Mouse (Mus musculus): ENCODE results near the gene Tbl2. TPM values are rescaled to one million over a fixed set of nuclear protein-coding genes. Genes with fewer than 3 reads are reported as not detected.
A peak's percentile ranks its signal among the peaks of the same experiment; 100 is the strongest.

Tbl2 gene
- polyA plus RNA-seq, 1 experiment from 2014 or later: 16.4 TPM

DNA sequence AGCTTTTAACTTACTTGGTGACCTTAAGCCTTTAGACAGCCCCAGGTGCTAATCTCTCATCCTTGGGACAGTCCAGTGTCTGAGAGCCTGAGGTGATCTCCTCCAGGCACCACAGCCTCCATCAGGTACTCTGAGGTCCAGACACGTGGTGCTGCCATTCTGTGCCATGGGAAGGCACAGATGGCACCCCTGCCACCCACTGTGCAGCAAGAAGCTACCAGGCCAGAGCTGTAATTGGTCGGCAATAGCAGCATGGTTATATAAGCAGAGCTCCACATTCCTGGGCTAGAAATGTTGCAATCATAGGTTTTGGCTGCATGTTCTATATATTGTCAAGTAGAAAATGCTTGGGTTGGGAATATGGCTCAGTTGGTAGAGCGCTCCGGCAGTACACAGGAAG, 29.5 kb downstream of the Tbl2 start:
- no peak for ATAC-seq (ENCODE audit: low read depth)
- Histone ChIP-seq H3K9me3 (ENCODE audit: control insufficient read depth, low read length) (no peaks in the 10 kb centered on the region), H3K9ac (replicated peaks; ENCODE audit: low read depth, low read length) (no peak overlapping the region), H3K4me1 (ENCODE audit: control insufficient read depth, insufficient read depth, low read length) (no peaks in the 10 kb centered on the region), H3K27me3 (ENCODE audit: control insufficient read depth, insufficient read depth, low read length) (no peaks in the 10 kb centered on the region), H3K27ac (ENCODE audit: low read depth, low read length) (no peak overlapping the region), H3K36me3 (ENCODE audit: control insufficient read depth, insufficient read depth, low read length) (peaks cover 43% of the 10 kb centered on the region), H3K4me2 (ENCODE audit: low read depth, low read length) (no peak overlapping the region), H3K4me3 (ENCODE audit: low read depth, low read length) (no peak overlapping the region)
- 84% methylated on average over 4 of the region's 4 CpGs for WGBS

DNA sequence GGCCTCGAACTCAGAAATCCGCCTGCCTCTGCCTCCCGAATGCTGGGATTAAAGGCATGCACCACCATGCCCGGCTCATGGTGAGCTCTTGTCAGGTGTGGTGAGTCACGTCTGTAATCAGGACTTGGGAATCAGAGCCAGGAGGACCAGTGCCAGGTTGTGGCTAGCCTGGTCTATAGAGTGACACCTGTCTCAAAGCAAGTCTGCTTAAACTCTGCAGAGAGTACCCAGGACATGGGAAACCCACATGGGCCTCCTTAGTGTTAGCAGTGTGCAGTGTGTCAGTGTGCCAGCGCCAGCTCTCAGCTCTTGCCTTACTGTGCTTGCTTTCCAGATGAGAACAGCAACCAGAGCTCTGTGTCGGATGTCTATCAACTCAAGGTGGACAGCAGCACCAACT, 30.2 kb downstream of the Tbl2 start:
- H3K9ac ChIP-seq (replicated peaks; ENCODE audit: low read depth, low read length): no peak overlapping the region
- no peak overlapping the region for H3K4me2 ChIP-seq (ENCODE audit: low read depth, low read length)
- H3K27me3 ChIP-seq (ENCODE audit: control insufficient read depth, insufficient read depth, low read length): no peaks in the 10 kb centered on the region
- H3K4me3 ChIP-seq (ENCODE audit: low read depth, low read length): no peak overlapping the region
- no peak overlapping the region for H3K27ac ChIP-seq (ENCODE audit: low read depth, low read length)
- peaks cover 43% of the 10 kb centered on the region for H3K36me3 ChIP-seq (ENCODE audit: control insufficient read depth, insufficient read depth, low read length)
- no peak for ATAC-seq (ENCODE audit: low read depth)
- WGBS: 96% methylated on average over 7 of the region's 7 CpGs
- H3K9me3 ChIP-seq (ENCODE audit: control insufficient read depth, low read length): no peaks in the 10 kb centered on the region
- H3K4me1 ChIP-seq (ENCODE audit: control insufficient read depth, insufficient read depth, low read length): no peaks in the 10 kb centered on the region

DNA sequence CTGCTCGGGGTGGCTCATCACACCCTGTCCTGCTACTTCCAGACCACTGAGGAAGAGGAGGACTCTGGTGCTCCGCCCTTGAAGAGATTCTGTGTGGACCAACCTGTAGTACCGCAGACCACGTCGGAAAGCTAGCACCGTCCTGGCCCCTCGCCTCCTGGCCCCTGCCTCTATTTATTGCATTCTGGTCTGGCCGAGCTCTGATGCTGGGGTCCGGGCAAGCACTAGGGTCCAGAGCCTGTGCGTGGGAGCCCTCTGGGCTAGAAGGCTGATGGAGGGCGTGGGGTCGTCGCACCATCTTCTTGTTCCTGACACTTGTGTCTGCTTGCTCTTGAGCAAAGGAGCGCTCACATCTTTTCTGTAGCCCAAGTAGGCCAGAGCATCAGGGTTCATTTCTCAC, 31.3 kb downstream of the Tbl2 start:
- Histone ChIP-seq H3K9me3 (ENCODE audit: control insufficient read depth, low read length) (no peaks in the 10 kb centered on the region), H3K27me3 (ENCODE audit: control insufficient read depth, insufficient read depth, low read length) (no peaks in the 10 kb centered on the region), H3K27ac (ENCODE audit: low read depth, low read length) (no peak overlapping the region), H3K36me3 (ENCODE audit: control insufficient read depth, insufficient read depth, low read length) (peaks cover 43% of the 10 kb centered on the region), H3K4me3 (ENCODE audit: low read depth, low read length) (no peak overlapping the region), H3K4me1 (ENCODE audit: control insufficient read depth, insufficient read depth, low read length) (no peaks in the 10 kb centered on the region), H3K4me2 (ENCODE audit: low read depth, low read length) (no peak overlapping the region), H3K9ac (replicated peaks; ENCODE audit: low read depth, low read length) (no peak overlapping the region)
- WGBS: 94% methylated on average over 14 of the region's 14 CpGs
- no peak for ATAC-seq (ENCODE audit: low read depth)

DNA sequence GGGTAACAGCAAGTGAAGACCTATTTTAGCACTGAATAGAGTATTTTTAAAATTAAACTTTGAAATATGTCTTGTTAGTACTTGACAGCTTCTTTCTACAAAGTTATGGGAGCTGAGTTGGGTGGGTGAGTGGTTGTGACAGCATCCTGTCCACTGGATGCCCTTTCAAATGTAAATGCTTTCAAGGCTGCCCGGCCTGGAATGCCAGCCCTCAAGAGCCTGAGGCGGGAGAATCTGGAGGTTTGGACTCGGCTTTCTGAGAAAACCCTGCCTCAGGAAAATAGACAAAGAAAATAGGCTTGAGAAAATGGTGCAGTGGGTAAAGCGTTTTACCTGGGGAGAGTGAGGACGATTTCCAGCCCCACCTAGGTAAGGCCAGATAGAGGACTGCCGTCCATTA, 32.3 kb downstream of the Tbl2 start:
- WGBS: 70% methylated on average over 6 of the region's 6 CpGs
- H3K27ac ChIP-seq (ENCODE audit: low read depth, low read length): no peak overlapping the region
- H3K27me3 ChIP-seq (ENCODE audit: control insufficient read depth, insufficient read depth, low read length): no peaks in the 10 kb centered on the region
- no peaks in the 10 kb centered on the region for H3K9me3 ChIP-seq (ENCODE audit: control insufficient read depth, low read length)
- peaks cover 40% of the 10 kb centered on the region for H3K36me3 ChIP-seq (ENCODE audit: control insufficient read depth, insufficient read depth, low read length)
- no peak overlapping the region for H3K4me2 ChIP-seq (ENCODE audit: low read depth, low read length)
- no peaks in the 10 kb centered on the region for H3K4me1 ChIP-seq (ENCODE audit: control insufficient read depth, insufficient read depth, low read length)
- no peak overlapping the region for H3K4me3 ChIP-seq (ENCODE audit: low read depth, low read length)
- ATAC-seq (ENCODE audit: low read depth): no peak
- no peak overlapping the region for H3K9ac ChIP-seq (replicated peaks; ENCODE audit: low read depth, low read length)

DNA sequence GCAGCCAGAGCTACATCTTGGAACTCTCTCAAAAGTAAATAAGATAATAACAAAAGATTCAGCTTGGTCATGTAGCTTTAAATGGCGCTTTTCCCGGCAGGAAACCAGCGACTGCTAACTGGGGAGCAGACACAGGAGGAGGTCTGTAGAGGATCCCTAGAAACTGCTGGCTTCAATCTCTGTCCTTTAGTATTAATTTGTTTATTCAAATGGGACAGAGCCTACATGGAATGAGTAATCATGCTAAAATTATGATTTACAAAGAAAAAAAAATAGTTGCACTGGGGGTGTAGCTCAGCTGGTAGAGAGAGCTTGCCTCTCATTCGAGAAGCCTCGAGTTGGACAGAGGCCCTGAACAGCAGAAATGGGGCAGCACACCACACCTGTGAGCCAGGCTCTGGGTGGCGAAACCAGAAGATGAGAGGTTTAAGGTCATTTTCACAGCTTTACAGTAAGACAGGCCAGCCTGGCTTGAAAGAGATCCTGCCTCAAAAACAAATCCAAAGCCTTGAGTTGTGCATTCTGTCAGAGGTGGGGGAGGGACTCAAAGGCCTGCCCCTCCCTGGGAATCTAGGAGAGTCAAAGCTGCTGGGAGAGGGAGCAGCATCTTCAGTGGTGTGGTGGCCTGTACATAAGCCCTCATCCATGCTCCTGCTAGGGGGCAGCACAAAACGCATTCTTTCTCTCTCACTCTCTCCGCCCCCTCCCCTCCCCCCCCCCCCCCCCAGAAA, 33.8 kb downstream of the Tbl2 start:
- Histone ChIP-seq H3K9me3 (ENCODE audit: control insufficient read depth, low read length) (no peaks in the 10 kb centered on the region), H3K36me3 (ENCODE audit: control insufficient read depth, insufficient read depth, low read length) (peaks cover 34% of the 10 kb centered on the region), H3K4me2 (ENCODE audit: low read depth, low read length) (no peak overlapping the region), H3K4me3 (ENCODE audit: low read depth, low read length) (no peak overlapping the region), H3K4me1 (ENCODE audit: control insufficient read depth, insufficient read depth, low read length) (peaks cover 1% of the 10 kb centered on the region; the same call in 1 of the 2 replicates), H3K9ac (replicated peaks; ENCODE audit: low read depth, low read length) (no peak overlapping the region), H3K27ac (ENCODE audit: low read depth, low read length) (no peak overlapping the region), H3K27me3 (ENCODE audit: control insufficient read depth, insufficient read depth, low read length) (no peaks in the 10 kb centered on the region)
- no peak for ATAC-seq (ENCODE audit: low read depth)
- WGBS: 55% methylated on average over 8 of the region's 8 CpGs

DNA sequence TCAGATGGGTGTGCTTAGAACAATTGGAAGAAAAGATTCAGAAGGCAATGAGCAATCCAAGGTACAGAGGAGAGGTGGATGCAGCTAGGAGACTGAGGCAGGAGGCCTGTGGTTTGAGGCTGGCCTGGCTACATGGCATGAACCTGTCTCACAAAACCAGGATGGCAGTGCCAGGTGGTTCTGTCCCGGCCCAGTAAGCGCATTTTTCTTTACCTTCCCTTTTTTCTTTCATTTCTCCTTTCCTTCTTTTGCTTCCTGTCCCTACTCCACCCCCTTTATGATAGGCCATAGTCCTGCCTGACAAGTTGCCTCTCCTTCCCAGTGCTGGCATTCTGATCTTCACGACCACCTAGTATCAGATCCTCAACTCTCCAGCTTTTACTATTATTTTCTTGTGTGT, 35.6 kb downstream of the Tbl2 start:
- Histone ChIP-seq H3K9ac (replicated peaks; ENCODE audit: low read depth, low read length) (no peak overlapping the region), H3K27ac (ENCODE audit: low read depth, low read length) (no peak overlapping the region), H3K27me3 (ENCODE audit: control insufficient read depth, insufficient read depth, low read length) (no peaks in the 10 kb centered on the region), H3K9me3 (ENCODE audit: control insufficient read depth, low read length) (no peaks in the 10 kb centered on the region), H3K4me3 (ENCODE audit: low read depth, low read length) (no peak overlapping the region), H3K4me1 (ENCODE audit: control insufficient read depth, insufficient read depth, low read length) (peaks cover 19% of the 10 kb centered on the region), H3K4me2 (ENCODE audit: low read depth, low read length) (no peak overlapping the region), H3K36me3 (ENCODE audit: control insufficient read depth, insufficient read depth, low read length) (peaks cover 29% of the 10 kb centered on the region)
- ATAC-seq (ENCODE audit: low read depth): no peak
- WGBS: 97% methylated on average over 3 of the region's 3 CpGs

DNA sequence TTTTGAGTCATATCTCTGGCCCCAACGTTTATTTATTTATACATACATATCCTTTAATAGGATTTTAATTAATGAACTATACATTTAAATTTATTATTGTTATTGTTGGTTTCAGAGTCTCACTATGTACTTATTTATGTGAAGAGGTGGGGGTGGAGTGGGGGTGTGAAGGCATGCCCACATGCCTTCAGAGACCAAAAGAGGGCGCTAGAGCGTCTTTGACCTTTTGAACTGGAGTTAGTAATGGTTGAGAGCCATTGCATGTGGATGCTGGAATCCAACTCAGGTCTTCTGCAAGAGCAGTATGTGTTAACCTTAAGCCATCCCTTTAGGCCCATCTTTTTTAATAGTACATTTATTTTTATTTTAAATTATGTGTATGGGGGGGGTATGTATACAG, 36.1 kb downstream of the Tbl2 start:
- peaks cover 24% of the 10 kb centered on the region for H3K36me3 ChIP-seq (ENCODE audit: control insufficient read depth, insufficient read depth, low read length)
- peaks cover 22% of the 10 kb centered on the region for H3K4me1 ChIP-seq (ENCODE audit: control insufficient read depth, insufficient read depth, low read length)
- no peak overlapping the region for H3K9ac ChIP-seq (replicated peaks; ENCODE audit: low read depth, low read length)
- H3K27ac ChIP-seq (ENCODE audit: low read depth, low read length): no peak overlapping the region
- H3K9me3 ChIP-seq (ENCODE audit: control insufficient read depth, low read length): no peaks in the 10 kb centered on the region
- no peaks in the 10 kb centered on the region for H3K27me3 ChIP-seq (ENCODE audit: control insufficient read depth, insufficient read depth, low read length)
- no peak for ATAC-seq (ENCODE audit: low read depth)
- WGBS: 37% methylated on average over 3 of the region's 3 CpGs
- H3K4me3 ChIP-seq (ENCODE audit: low read depth, low read length): no peak overlapping the region
- H3K4me2 ChIP-seq (ENCODE audit: low read depth, low read length): no peak overlapping the region

DNA sequence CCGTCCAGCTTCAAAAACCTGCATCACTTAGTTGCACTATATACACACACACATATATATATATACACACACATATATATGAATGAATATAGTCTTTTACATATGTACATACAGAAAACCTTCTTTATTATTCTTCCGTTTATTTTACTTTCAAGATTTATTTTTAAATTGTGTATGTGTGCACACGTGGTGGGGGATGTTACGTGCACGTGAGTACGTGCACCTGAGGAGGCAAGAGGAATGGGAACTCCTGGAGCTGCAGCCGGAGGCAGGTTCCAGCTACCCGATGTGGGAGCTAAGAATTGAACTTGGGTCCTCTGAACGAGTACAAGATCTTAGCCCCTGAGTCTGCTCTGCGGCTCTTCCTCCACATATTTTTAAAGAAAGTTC, 36.8 kb downstream of the Tbl2 start:
- Histone ChIP-seq H3K36me3 (ENCODE audit: control insufficient read depth, insufficient read depth, low read length) (peaks cover 18% of the 10 kb centered on the region), H3K27me3 (ENCODE audit: control insufficient read depth, insufficient read depth, low read length) (no peaks in the 10 kb centered on the region), H3K4me3 (ENCODE audit: low read depth, low read length) (peak overlapping the region; percentile 99), H3K4me1 (ENCODE audit: control insufficient read depth, insufficient read depth, low read length) (peaks cover 24% of the 10 kb centered on the region), H3K4me2 (ENCODE audit: low read depth, low read length) (peak overlapping the region; percentile 76), H3K9me3 (ENCODE audit: control insufficient read depth, low read length) (no peaks in the 10 kb centered on the region), H3K9ac (replicated peaks; ENCODE audit: low read depth, low read length) (peak overlapping the region; percentile 89), H3K27ac (ENCODE audit: low read depth, low read length) (peak overlapping the region; percentile 93)
- WGBS: 21% methylated on average over 10 of the region's 10 CpGs
- no peak for ATAC-seq (ENCODE audit: low read depth)

DNA sequence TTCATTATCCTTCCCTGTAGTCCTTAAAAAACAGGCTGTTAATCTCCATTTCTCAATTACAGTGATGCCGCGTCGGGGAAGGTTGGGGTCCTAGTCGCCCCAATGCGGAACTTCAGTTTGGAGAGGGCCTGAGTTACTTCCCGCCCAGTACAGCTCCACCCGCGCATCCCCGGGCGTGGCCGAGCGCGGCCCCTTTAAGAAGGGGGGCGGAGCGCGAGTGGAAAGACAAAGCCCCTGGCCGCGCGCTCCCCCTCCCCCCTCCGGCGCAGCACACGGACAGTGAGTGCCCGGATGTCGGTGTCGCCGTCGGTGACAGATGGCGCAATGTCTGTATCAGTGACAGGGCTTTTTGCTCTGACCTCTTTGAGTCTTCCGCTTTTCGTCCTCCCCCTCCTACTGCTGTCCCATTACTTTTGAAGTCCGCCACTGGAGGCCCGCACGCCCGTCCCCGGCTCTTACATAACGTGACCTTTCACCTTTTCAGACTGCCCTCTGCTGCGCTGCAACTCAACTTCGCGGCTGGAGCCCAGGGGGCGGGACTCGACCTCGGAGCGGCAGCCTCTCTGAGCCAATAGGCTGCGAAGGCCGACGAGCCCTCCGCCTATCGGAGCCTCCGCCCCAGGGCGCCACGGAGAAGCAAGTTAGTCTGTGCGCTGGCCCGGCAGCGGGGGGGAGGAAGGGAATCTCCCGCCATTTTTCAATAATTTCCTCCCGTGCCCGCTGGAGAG, 37.3 kb downstream of the Tbl2 start, which contains the start of gene Baz1b:
TSS of gene Baz1b (plus strand) at position 644 of the 728 bp plus-strand sequence.
- WGBS: under 1% methylated on average over 57 of the region's 57 CpGs
- Histone ChIP-seq H3K36me3 (ENCODE audit: control insufficient read depth, insufficient read depth, low read length) (peaks cover 12% of the 10 kb centered on the region), H3K4me1 (ENCODE audit: control insufficient read depth, insufficient read depth, low read length) (peaks cover 24% of the 10 kb centered on the region), H3K4me2 (ENCODE audit: low read depth, low read length) (peak within 1 kb of the TSS; percentile 76), H3K27ac (ENCODE audit: low read depth, low read length) (peak within 1 kb of the TSS; percentile 93), H3K9ac (replicated peaks; ENCODE audit: low read depth, low read length) (peak within 1 kb of the TSS; percentile 89), H3K4me3 (ENCODE audit: low read depth, low read length) (peak within 1 kb of the TSS; percentile 99), H3K9me3 (ENCODE audit: control insufficient read depth, low read length) (no peaks in the 10 kb centered on the region), H3K27me3 (ENCODE audit: control insufficient read depth, insufficient read depth, low read length) (no peaks in the 10 kb centered on the region)
- ATAC-seq (ENCODE audit: low read depth): peak; percentile 97

All from neural tube, embryonic 14.5 days (tissue).